Mouse (Mus musculus): ENCODE measurements at regions not wholly inside any gene's neighbourhood (a gene's known extent, or its start where the extent isn't known, plus 50 kb on each side); places are given as distances from the start of the nearest gene placed in this dataset.
A peak's percentile ranks its signal among the peaks of the same experiment; 100 is the strongest.

DNA sequence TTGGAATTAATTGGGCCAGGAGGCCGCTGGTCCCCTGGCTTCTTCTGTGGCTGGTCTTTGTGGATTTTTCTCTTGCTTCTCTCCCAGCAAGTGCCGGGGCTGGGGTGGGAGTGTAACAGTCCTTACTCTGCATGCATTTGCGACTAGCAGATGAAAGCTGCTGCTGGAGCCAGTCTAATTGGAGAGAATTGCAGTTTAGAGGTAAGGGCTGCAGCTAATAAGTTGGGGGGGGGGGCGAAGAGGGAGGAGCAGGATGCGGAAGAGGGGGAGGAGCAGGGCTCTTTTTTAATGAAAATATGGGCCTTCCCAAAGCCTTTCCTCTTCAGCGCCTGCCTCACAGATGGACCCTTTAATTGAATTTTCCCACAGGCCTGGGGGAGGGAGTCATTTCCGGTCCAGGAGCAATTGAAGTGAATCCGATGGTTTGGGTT, 336.7 kb downstream of the Cd83 start:
- intact Hi-C loops (cut with DNase I), result no loop called here
- DNase-seq, result peak; percentile 29

- intact Hi-C loops (cut with DNase I), result no loop called here
- no peak for DNase-seq
Measured at GRCm38 (mm10) chr13:44121932-44122331, 337.4 kb downstream of the Cd83 start.

- intact Hi-C loops (cut with DNase I), result no loop called here
- no peak for DNase-seq
Measured at GRCm38 (mm10) chr13:44126198-44126597, 341.6 kb downstream of the Cd83 start.

GRCm38 (mm10) chr13:44128506-44129274, 344.1 kb downstream of the Cd83 start:
- intact Hi-C loops (cut with DNase I), result no loop called here
- DNase-seq, result no peak

DNA sequence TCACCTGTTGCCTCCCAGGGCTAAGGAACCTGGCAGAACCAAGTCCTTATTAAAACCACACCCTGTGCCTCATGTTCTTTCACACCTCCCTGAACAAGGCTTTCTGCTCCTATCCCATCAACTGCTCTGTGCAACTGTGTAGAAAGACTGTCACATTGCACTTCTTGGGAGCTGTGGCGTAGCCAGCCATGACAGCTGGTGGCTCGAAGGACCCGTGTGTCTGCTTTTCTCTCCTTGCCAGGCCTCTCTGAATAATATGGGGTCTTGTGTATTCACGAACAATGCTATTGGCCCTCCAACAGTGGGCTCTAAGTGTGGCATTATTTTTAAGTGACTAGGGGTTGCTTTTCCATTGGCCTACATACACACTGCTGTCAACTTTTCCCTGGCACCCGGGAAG, 347.3 kb downstream of the Cd83 start:
- DNase-seq, result peak; percentile 58
- intact Hi-C loops (cut with DNase I), result no loop called here

GRCm38 (mm10) chr13:44132510-44132909, 347.9 kb downstream of the Cd83 start:
- no peak for DNase-seq
- intact Hi-C loops (cut with DNase I), result no loop called here

- DNase-seq, result peak; percentile 31
- intact Hi-C loops (cut with DNase I), result no loop called here
Measured at GRCm38 (mm10) chr13:44133436-44133835, 348.9 kb downstream of the Cd83 start.

GRCm38 (mm10) chr13:44141181-44141580, 356.6 kb downstream of the Cd83 start:
- no peak for DNase-seq
- intact Hi-C loops (cut with DNase I), result no loop called here

- DNase-seq, result no peak
- intact Hi-C loops (cut with DNase I), result no loop called here
Measured at GRCm38 (mm10) chr13:44145441-44145840, 360.9 kb downstream of the Cd83 start.

- intact Hi-C loops (cut with DNase I), result no loop called here
- no peak for DNase-seq
Measured at GRCm38 (mm10) chr13:44147841-44148240, 363.3 kb downstream of the Cd83 start.

GRCm38 (mm10) chr13:44149499-44149898, 364.9 kb downstream of the Cd83 start:
- intact Hi-C loops (cut with DNase I), result no loop called here
- no peak for DNase-seq

DNA sequence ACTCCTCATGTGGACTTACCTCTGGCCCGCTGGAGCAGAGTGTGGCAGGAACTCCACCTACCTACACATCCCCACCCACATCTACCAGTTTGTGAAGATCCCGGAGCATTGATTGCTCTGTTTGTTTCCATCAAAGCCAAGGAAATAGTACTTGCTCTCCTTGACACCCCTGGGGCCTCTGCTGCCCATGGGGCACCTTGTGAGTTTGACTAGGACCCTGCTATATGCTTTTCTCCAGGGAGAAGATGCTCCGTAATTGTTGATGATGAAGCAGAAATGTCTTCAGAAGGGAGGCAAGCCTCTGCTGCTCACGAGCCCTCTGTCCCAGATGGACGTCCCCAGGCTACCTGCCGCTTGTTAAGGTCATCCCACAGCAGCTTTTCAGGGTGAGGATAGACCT, 367.0 kb downstream of the Cd83 start:
- intact Hi-C loops (cut with DNase I), result no loop called here
- no peak for DNase-seq

DNA sequence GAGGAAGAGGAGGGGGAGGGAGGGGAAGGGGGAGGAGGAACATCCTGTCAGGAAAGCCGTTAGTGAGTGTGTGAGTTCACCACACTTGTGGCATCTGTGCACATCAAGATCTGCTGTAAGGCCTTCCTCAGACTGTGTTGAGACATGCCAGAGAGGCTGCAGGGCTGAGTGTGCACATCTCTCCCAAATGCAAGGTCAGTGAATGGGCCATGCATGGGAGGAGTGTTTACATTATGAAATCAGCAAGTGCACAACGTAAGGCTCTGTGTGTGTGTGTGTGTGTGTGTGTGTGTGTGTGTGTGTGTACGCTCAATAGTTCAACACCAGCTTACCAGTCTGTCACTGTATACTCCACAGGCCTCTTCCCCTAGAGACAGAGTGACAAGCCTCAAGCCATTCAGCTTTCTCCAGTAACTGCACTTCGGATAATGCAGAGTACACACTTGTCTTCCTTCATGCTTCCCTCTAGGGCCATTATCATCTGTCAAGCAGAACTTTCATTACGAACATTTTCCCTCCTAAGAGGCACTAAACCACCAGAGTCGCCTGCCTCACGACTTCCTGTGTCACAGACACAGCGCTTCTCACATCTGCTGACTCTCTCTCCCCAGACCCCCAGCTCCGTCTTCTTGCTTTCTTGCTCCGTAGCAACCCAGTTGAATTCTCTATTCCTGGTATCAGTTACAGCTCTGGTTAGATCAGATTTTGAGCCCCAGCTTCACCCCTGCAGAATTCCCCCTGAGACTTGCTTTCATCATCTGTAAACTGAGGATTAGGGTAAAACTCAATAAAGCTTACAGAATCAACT, 368.4 kb downstream of the Cd83 start:
- DNase-seq, result no peak
- intact Hi-C loops (cut with DNase I), result no loop called here

GRCm38 (mm10) chr13:44153784-44154183, 369.2 kb downstream of the Cd83 start:
- intact Hi-C loops (cut with DNase I), result no loop called here
- DNase-seq, result no peak

GRCm38 (mm10) chr13:44155956-44156355, 371.4 kb downstream of the Cd83 start:
- intact Hi-C loops (cut with DNase I), result no loop called here
- DNase-seq, result no peak

- intact Hi-C loops (cut with DNase I), result no loop called here
- DNase-seq, result no peak
Measured at GRCm38 (mm10) chr13:44156546-44156945, 372.0 kb downstream of the Cd83 start.

DNA sequence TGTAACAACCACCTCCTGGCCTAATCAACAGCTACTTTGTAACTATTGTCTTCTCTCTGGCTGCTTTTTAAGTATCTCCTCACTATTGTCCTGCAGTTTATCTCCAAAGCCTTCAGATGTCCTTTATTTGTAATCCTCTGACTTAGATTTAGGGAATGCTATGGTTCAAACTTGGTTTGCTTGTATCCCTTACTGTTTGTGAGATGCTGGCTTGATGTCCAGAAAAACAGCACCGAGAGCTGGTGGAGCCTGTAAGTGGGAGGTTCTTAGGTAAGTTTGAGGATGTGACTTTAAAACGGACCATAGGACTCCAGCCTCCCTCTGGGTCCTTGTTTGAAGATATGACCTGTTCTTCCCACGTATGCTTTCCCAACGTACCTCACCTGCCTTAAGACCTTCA, 372.7 kb downstream of the Cd83 start:
- intact Hi-C loops (cut with DNase I), result no loop called here
- no peak for DNase-seq

DNA sequence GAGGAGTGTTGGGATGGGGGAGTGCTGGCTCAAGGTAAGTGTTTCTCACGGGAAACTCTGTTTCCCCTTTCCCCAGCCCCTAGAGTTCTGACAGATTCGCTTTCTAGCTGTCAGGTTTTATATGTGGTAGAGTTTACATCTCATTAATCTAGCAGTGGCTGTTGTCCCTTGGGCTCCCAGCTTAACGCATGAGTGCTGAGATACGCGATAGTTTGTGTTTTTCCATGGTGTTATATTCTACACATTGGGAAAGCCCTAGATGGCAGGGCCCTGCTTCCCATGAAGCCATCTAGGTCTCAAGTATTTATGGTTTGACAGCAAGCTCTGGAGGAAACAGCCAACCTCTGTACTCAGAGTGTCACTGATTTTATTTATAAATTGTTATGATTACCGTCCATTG, 373.8 kb downstream of the Cd83 start:
- intact Hi-C loops (cut with DNase I), result no loop called here
- DNase-seq, result no peak

GRCm38 (mm10) chr13:44159346-44159745, 374.8 kb downstream of the Cd83 start:
- DNase-seq, result no peak
- intact Hi-C loops (cut with DNase I), result no loop called here

GRCm38 (mm10) chr13:44164746-44165145, 380.2 kb downstream of the Cd83 start:
- no peak for DNase-seq
- intact Hi-C loops (cut with DNase I), result no loop called here

DNA sequence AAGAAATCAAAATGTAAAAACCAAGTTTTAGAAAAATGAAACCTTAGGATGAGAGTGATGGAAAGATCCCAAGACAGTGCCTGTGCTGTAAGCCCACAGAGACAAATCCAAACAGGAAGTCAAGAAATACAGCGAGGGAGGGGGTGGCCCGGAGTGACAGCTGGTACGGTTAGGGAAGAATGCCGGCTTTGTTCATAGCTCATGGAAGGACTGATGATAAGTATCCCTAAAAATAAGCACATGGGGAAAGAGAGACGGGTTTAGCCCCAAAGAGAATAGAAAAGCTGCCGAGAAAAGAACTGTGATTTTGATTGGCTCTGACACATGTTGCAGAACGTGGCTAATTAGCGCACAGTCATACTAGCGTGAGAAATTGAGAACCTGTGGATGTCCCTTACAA, 382.6 kb downstream of the Cd83 start:
- intact Hi-C loops (cut with DNase I), result no loop called here
- DNase-seq, result peak; percentile 16

GRCm38 (mm10) chr13:44168186-44168585, 383.6 kb downstream of the Cd83 start:
- intact Hi-C loops (cut with DNase I), result no loop called here
- DNase-seq, result no peak

All from left cerebral cortex, postnatal 4 days (tissue).